Mouse (Mus musculus): ENCODE results near the gene Erc2.

DNA sequence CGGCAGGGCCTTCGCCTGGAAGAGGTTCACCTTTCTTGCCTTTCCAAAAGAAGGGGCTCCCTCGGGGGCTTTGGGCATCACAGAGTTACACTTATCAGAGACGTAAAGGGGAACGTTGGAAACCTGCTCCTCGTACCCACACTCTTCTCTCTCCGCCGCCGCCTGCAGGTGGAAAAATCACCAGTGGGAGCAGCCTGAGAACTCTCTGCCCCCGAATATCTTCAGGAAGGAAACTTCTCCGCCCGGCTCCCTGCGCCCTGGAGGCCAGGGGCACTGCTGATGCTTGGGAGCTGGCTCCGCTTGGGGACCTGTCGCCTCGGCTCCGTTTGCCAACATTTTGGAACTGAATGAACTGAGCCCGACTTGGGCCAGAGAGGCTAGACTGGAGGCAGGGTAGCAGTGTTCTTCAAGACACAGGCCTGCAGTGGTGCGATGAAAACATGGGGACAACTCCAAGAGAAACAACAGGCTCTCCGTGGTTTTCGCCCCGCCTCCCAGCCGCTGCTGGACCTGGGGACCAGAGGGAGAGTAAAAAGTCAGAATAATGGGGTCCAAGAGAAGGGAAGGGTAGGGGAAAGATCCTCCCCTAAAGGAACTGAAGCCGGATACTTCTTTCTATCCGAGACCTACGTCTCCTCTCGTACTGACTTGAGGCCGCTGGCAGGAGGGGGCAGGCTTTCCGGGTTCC, 888.3 kb downstream of the Erc2 start:
- TF ChIP-seq POLR2A (IDR thresholded peaks at IDR 0.05; ENCODE audit: extremely low read depth, insufficient read depth, low read length) (no peak), CTCF (IDR thresholded peaks at IDR 0.05; ENCODE audit: low read depth, low read length) (no peak)
